Mouse (Mus musculus) ovary, postnatal 14 days (tissue): ENCODE results near the gene Prex1.

Experiments used
- DNase-seq: peaks from one replicate; pipeline ENCODE4 v3.0.0; 2022; ENCODE audit warnings: low spot score

Prex1 gene

GRCm38 (mm10) chr2:166661971-166662370, 51.7 kb downstream of the Prex1 start:
- DNase-seq: no peak

- no peak for DNase-seq
Observed at GRCm38 (mm10) chr2:166661498-166661897, 52.1 kb downstream of the Prex1 start.

- no peak for DNase-seq
Observed at GRCm38 (mm10) chr2:166658380-166658779, 55.3 kb downstream of the Prex1 start.

- no peak for DNase-seq
Observed at GRCm38 (mm10) chr2:166657451-166658011, 56.1 kb downstream of the Prex1 start.

- no peak for DNase-seq
Observed at GRCm38 (mm10) chr2:166656630-166657029, 57.0 kb downstream of the Prex1 start.

- DNase-seq: no peak
Observed at GRCm38 (mm10) chr2:166655727-166656520, 57.7 kb downstream of the Prex1 start.

GRCm38 (mm10) chr2:166655308-166655707, 58.3 kb downstream of the Prex1 start:
- DNase-seq: no peak

- no peak for DNase-seq
Observed at GRCm38 (mm10) chr2:166654875-166655274, 58.8 kb downstream of the Prex1 start.

- DNase-seq: no peak
Observed at GRCm38 (mm10) chr2:166653564-166653963, 60.1 kb downstream of the Prex1 start.

- no peak for DNase-seq
Observed at GRCm38 (mm10) chr2:166652672-166653071, 61.0 kb downstream of the Prex1 start.

GRCm38 (mm10) chr2:166651317-166652030, 62.2 kb downstream of the Prex1 start:
- DNase-seq: no peak

- no peak for DNase-seq
Observed at GRCm38 (mm10) chr2:166650414-166650813, 63.2 kb downstream of the Prex1 start.

- DNase-seq: no peak
Observed at GRCm38 (mm10) chr2:166647242-166647641, 66.4 kb downstream of the Prex1 start.

GRCm38 (mm10) chr2:166646434-166647088, 67.1 kb downstream of the Prex1 start:
- no peak for DNase-seq

GRCm38 (mm10) chr2:166644816-166645215, 68.8 kb downstream of the Prex1 start:
- no peak for DNase-seq

- DNase-seq: no peak
Observed at GRCm38 (mm10) chr2:166642581-166642987, 71.0 kb downstream of the Prex1 start.

GRCm38 (mm10) chr2:166639750-166640149, 73.9 kb downstream of the Prex1 start:
- DNase-seq: no peak

GRCm38 (mm10) chr2:166638947-166639641, 74.5 kb downstream of the Prex1 start:
- no peak for DNase-seq

GRCm38 (mm10) chr2:166638079-166638800, 75.4 kb downstream of the Prex1 start:
- no peak for DNase-seq

- DNase-seq: no peak
Observed at GRCm38 (mm10) chr2:166637673-166637990, 76.0 kb downstream of the Prex1 start.
